Mouse (Mus musculus) embryonic facial prominence, embryonic 13.5 days (tissue): ENCODE measurements around the gene Arhgap18. TPM values are rescaled to one million over a fixed set of nuclear protein-coding genes. Genes with fewer than 3 reads are reported as not detected.

Source experiments
- ATAC-seq: fragments of 200-750 bp; cut with Nextera tagmentation; 2 replicates; pipeline ENCODE4 v1.8.0; 2017; ENCODE audit warnings: low read depth; ENCODE audit not compliant: insufficient number of reproducible peaks, insufficient read depth, low FRiP score, low TSS enrichment
- H3K27ac ChIP-seq: fragments of 300-500 bp; sonication (generic); 2 replicates; pipeline ENCODE4 v1.5.1; 2015; ENCODE audit warnings: moderate library complexity, mild to moderate bottlenecking, inconsistent platforms
- H3K27me3 ChIP-seq: fragments of 300-500 bp; sonication (generic); 2 replicates; pipeline ENCODE4 v1.6.1; 2015; ENCODE audit warnings: mild to moderate bottlenecking, inconsistent platforms
- H3K36me3 ChIP-seq: fragments of 300-500 bp; sonication (generic); 2 replicates; pipeline ENCODE4 v1.6.1; 2015; ENCODE audit warnings: mild to moderate bottlenecking, inconsistent platforms
- H3K4me1 ChIP-seq: fragments of 300-500 bp; sonication (generic); 2 replicates; pipeline ENCODE4 v1.6.1; 2015; ENCODE audit warnings: inconsistent platforms
- H3K4me2 ChIP-seq: fragments of 300-500 bp; sonication (generic); 2 replicates; pipeline ENCODE4 v1.6.1; 2015; ENCODE audit warnings: moderate library complexity, mild to moderate bottlenecking, inconsistent platforms
- H3K4me3 ChIP-seq: fragments of 300-500 bp; sonication (generic); 2 replicates; pipeline ENCODE4 v1.5.1; 2015; ENCODE audit warnings: mild to moderate bottlenecking, inconsistent platforms
- H3K9ac ChIP-seq: fragments of 300-500 bp; sonication (generic); 2 replicates; pipeline ENCODE4 v1.6.1; 2015; ENCODE audit warnings: mild to moderate bottlenecking, inconsistent platforms
- H3K9me3 ChIP-seq: fragments of 300-500 bp; sonication (generic); 2 replicates; pipeline ENCODE4 v1.6.1; 2016; ENCODE audit warnings: inconsistent platforms
- WGBS: fragments of 180-500 bp; shearing (Covaris S2); methylation state at CpG from one replicate; pipeline ENCODE4 v1.1.7; 2015; ENCODE audit warnings: mixed read lengths; 5-methylcytosine and 5-hydroxymethylcytosine counted together
- polyA plus RNA-seq: library from polyadenylated mRNA; unstranded; fragments of >200 nt; fragmentation: Nextera tagmentation; extraction: Ambion mirVana; gene quantifications from 2 replicates; pipeline ENCODE4 v1.2.1, GENCODE M21; 2015

Gene Arhgap18
- polyA plus RNA-seq, 1 experiment from 2014 or later: 23.3 TPM

DNA sequence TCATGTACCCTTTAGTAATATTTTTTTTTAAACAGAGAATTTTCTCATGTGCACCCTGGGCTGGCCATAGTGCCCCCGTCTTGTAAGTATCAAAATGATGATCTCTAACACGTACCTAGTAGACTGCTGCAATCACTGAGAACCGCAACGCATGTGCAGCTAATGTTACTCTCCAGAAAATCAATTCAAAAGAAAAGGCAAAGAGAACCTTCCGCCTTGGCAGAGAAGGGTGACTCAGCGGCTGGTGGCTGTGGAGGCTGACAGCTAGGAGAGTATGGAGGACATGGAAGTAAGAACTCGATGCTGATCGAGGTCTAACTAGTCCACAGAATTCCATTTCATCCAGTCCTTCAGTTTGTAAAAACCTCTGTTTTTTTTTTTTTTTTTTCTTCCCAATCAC is 131.7 kb downstream of the Arhgap18 start:
- Histone ChIP-seq H3K27ac (no peak overlapping the region), H3K9ac (no peak overlapping the region), H3K9me3 (no peaks in the 10 kb centered on the region), H3K4me3 (no peak overlapping the region), H3K4me2 (no peak overlapping the region), H3K27me3 (no peaks in the 10 kb centered on the region), H3K36me3 (no peaks in the 10 kb centered on the region), H3K4me1 (0 out of 2 replicates have a peak, but pooled peaks cover 4% of the 10 kb centered on the region)
- ATAC-seq: no peak
- WGBS: 65% methylated on average over 8 of the region's 8 CpGs

GRCm38 (mm10) chr10:26889226-26889625 is 136.0 kb downstream of the Arhgap18 start:
- no peak overlapping the region for H3K4me3 ChIP-seq
- no peak overlapping the region for H3K27ac ChIP-seq
- 0 out of 2 replicates have a peak, but pooled peaks cover 4% of the 10 kb centered on the region for H3K4me1 ChIP-seq
- H3K36me3 ChIP-seq: no peaks in the 10 kb centered on the region
- 48% methylated on average over 6 of the region's 6 CpGs for WGBS
- H3K4me2 ChIP-seq: no peak overlapping the region
- no peaks in the 10 kb centered on the region for H3K9me3 ChIP-seq
- ATAC-seq: no peak
- H3K9ac ChIP-seq: no peak overlapping the region
- no peaks in the 10 kb centered on the region for H3K27me3 ChIP-seq

- Histone ChIP-seq H3K4me2 (no peak overlapping the region), H3K27me3 (no peaks in the 10 kb centered on the region), H3K4me1 (0 out of 2 replicates have a peak, but pooled peaks cover 3% of the 10 kb centered on the region), H3K27ac (no peak overlapping the region), H3K36me3 (no peaks in the 10 kb centered on the region), H3K4me3 (no peak overlapping the region), H3K9me3 (no peaks in the 10 kb centered on the region), H3K9ac (no peak overlapping the region)
- no peak for ATAC-seq
- WGBS: 75% methylated on average over 2 of the region's 2 CpGs
Measured at GRCm38 (mm10) chr10:26889754-26890153, 136.5 kb downstream of the Arhgap18 start.

GRCm38 (mm10) chr10:26890269-26890955 is 137.2 kb downstream of the Arhgap18 start:
- 3% methylated on average over 4 of the region's 4 CpGs for WGBS
- peak; percentile 56; the same call in 1 of the 2 replicates for ATAC-seq
- no peaks in the 10 kb centered on the region for H3K36me3 ChIP-seq

DNA sequence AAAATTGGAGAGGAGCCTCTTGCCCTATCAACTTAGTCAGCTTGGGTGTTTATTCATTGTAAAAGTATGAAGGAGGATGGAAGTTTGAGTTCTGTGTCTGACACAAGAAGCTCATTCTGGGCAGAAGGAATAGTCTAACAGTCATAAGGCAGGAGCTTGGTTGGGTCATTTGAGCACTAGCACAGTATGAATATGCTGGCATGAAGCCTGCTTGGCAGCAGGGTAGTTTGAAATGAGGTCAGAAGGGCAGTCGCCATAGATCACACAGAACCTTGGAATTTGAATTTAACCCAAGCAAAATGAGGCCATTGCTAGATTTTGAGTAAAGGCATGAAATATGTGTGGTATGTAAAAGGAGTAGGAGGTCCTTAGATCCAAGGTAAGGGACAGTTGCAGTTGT is 139.9 kb downstream of the Arhgap18 start:
- H3K9ac ChIP-seq: no peak overlapping the region
- H3K4me2 ChIP-seq: no peak overlapping the region
- H3K9me3 ChIP-seq: no peaks in the 10 kb centered on the region
- no peaks in the 10 kb centered on the region for H3K27me3 ChIP-seq
- H3K4me1 ChIP-seq: no peaks in the 10 kb centered on the region
- no peak overlapping the region for H3K27ac ChIP-seq
- no peak overlapping the region for H3K4me3 ChIP-seq
- 78% methylated on average over 1 of the region's 1 CpGs for WGBS
- no peak for ATAC-seq
- no peaks in the 10 kb centered on the region for H3K36me3 ChIP-seq

More at GRCm38 (mm10) chr10:26890269-26890955, 137.2 kb downstream of the Arhgap18 start:
- Histone ChIP-seq H3K27ac (no peak overlapping the region), H3K4me1 (no peaks in the 10 kb centered on the region), H3K4me2 (no peak overlapping the region), H3K27me3 (no peaks in the 10 kb centered on the region), H3K9ac (no peak overlapping the region), H3K4me3 (no peak overlapping the region), H3K9me3 (no peaks in the 10 kb centered on the region)

GRCm38 (mm10) chr10:26895726-26896125 is 142.5 kb downstream of the Arhgap18 start:
- H3K4me1 ChIP-seq: no peaks in the 10 kb centered on the region
- WGBS: 65% methylated on average over 6 of the region's 6 CpGs

GRCm38 (mm10) chr10:26900426-26900825 is 147.2 kb downstream of the Arhgap18 start:
- no peaks in the 10 kb centered on the region for H3K9me3 ChIP-seq
- H3K4me2 ChIP-seq: no peak overlapping the region
- WGBS: 74% methylated on average over 1 of the region's 1 CpGs
- H3K4me1 ChIP-seq: no peaks in the 10 kb centered on the region
- no peaks in the 10 kb centered on the region for H3K36me3 ChIP-seq
- no peak for ATAC-seq
- H3K4me3 ChIP-seq: no peak overlapping the region
- no peaks in the 10 kb centered on the region for H3K27me3 ChIP-seq
- H3K9ac ChIP-seq: no peak overlapping the region
- H3K27ac ChIP-seq: no peak overlapping the region

More at GRCm38 (mm10) chr10:26895726-26896125, 142.5 kb downstream of the Arhgap18 start:
- Histone ChIP-seq H3K9ac (no peak overlapping the region), H3K4me3 (no peak overlapping the region), H3K27ac (no peak overlapping the region), H3K36me3 (no peaks in the 10 kb centered on the region), H3K4me2 (no peak overlapping the region), H3K9me3 (no peaks in the 10 kb centered on the region), H3K27me3 (no peaks in the 10 kb centered on the region)
- ATAC-seq: no peak

DNA sequence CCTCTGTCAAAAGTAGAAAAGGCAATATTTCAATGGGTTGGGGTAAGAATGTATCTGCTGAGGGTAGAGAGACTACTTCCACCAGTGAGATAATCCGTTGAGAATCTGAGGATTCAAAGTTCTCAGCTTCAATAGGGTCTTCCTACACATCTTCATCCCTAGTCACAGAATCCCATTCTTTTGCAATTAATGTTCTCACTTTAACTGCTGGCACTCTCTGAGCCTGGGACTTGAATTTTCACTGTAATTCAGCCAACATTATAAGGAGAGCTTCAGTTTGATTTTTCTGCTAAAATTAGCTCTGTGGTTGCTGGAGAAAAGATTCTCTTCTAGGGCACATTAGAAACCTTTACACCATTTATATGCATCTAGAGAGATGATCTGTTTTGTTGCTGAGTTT is 150.6 kb downstream of the Arhgap18 start:
- ATAC-seq: no peak
- Histone ChIP-seq H3K36me3 (no peaks in the 10 kb centered on the region), H3K27ac (no peak overlapping the region), H3K9me3 (no peaks in the 10 kb centered on the region), H3K4me2 (no peak overlapping the region), H3K4me3 (no peak overlapping the region), H3K27me3 (no peaks in the 10 kb centered on the region), H3K4me1 (no peaks in the 10 kb centered on the region), H3K9ac (no peak overlapping the region)
- 89% methylated on average over 1 of the region's 1 CpGs for WGBS

DNA sequence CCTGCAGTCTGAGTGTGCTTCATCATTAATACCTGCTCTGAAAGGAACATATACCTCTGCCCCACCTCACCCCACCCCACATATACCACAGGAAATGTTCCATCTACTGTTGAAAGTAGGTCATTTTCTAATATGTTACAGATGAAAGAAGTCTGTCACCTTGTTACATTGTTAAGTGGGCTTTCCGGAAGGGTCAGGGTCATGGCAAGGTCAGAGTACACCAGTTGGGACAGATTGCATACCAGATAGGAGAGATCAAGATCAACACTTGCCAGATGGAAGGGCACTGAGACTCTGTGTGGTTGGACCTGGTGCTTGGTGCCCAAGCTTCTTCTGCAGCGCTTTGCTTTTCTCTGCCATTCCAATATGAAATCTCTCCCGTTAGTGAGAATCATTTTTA is 158.0 kb downstream of the Arhgap18 start:
- H3K36me3 ChIP-seq: no peaks in the 10 kb centered on the region
- H3K4me2 ChIP-seq: no peak overlapping the region
- 66% methylated on average over 3 of the region's 3 CpGs for WGBS
- H3K9me3 ChIP-seq: no peaks in the 10 kb centered on the region
- no peak overlapping the region for H3K4me3 ChIP-seq
- no peak overlapping the region for H3K27ac ChIP-seq
- no peaks in the 10 kb centered on the region for H3K4me1 ChIP-seq
- ATAC-seq: no peak
- H3K27me3 ChIP-seq: no peaks in the 10 kb centered on the region
- no peak overlapping the region for H3K9ac ChIP-seq

DNA sequence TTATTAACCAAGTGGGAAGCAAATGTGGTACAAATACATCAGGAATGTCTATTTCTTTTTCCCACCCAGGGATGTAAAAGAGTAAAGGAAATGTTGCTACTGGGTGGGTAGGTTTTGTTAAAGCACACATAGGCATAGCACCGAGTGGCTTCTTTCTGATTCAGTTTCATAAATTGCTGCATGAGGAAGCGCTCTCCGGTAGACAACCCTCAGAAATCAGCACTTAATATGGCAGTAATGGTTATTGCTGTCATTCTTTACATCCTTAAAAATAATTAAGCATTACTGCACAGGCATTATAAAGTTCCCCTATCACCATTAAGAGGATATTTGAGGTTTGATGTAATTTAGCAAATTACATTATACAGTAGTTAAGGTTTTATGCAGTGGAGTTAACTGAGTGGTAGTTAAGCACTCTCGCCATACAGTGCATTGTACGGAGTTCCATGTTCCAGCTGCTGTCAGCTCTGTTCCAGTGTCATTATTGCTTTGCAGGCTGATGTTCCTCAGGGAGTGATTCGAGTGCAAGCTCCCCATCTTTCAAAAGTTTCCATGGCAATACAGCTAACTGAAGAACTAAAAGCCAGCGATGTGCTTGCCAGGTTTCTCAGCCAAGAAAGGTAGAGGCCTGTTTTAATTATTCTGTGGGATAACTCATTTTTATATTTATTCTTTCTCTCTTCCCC is 159.0 kb downstream of the Arhgap18 start:
- no peak overlapping the region for H3K4me3 ChIP-seq
- H3K4me1 ChIP-seq: no peaks in the 10 kb centered on the region
- H3K9ac ChIP-seq: no peak overlapping the region
- no peaks in the 10 kb centered on the region for H3K9me3 ChIP-seq
- WGBS: 57% methylated on average over 7 of the region's 7 CpGs
- H3K4me2 ChIP-seq: no peak overlapping the region
- ATAC-seq: no peak
- H3K27ac ChIP-seq: no peak overlapping the region
- no peaks in the 10 kb centered on the region for H3K36me3 ChIP-seq
- H3K27me3 ChIP-seq: no peaks in the 10 kb centered on the region

DNA sequence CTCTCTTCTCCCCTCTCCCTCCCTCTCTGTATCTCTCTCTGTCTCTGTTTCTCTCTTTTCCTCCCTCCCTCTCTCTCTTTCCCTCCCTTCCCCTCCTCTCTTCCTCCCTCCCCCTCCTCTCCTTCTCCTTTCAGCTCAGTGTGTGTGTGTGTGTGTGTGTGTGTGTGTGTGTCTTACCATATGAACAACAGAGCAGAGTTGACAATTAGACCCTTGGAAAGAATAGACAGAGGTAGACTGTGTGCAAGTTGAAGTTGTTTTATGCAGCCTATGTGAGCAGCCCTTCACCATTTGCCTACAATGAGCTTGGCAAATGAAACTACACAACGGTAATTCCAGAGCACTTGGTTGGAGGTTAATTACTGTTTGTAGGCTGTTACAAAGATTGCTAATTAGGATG is 159.6 kb downstream of the Arhgap18 start:
- WGBS: 69% methylated on average over 1 of the region's 1 CpGs
- Histone ChIP-seq H3K4me2 (no peak overlapping the region), H3K36me3 (no peaks in the 10 kb centered on the region), H3K27ac (no peak overlapping the region), H3K4me1 (no peaks in the 10 kb centered on the region), H3K27me3 (no peaks in the 10 kb centered on the region), H3K9ac (no peak overlapping the region), H3K9me3 (no peaks in the 10 kb centered on the region), H3K4me3 (no peak overlapping the region)
- ATAC-seq: no peak
